Mouse (Mus musculus) liver, embryonic 13.5 days (tissue): ENCODE measurements around the gene Plpp3. TPM values are rescaled to one million over a fixed set of nuclear protein-coding genes. Genes with fewer than 3 reads are reported as not detected.

Experiments used
- ATAC-seq: fragments of 200-750 bp; cut with Nextera tagmentation; 2 replicates; pipeline ENCODE4 v1.8.0; 2017; ENCODE audit warnings: low read depth, mild to moderate bottlenecking, moderate number of reproducible peaks, moderate library complexity
- DNase-seq: peaks from one replicate; pipeline ENCODE4 v3.0.0; 2022
- H3K27ac ChIP-seq: fragments of 300-500 bp; sonication (generic); 2 replicates; pipeline ENCODE4 v1.5.1; 2015; ENCODE audit warnings: moderate library complexity, mild to moderate bottlenecking, inconsistent platforms
- H3K27me3 ChIP-seq: fragments of 300-500 bp; sonication (generic); 2 replicates; pipeline ENCODE4 v1.6.1; 2015; ENCODE audit warnings: mild to moderate bottlenecking, inconsistent platforms
- H3K36me3 ChIP-seq: fragments of 300-500 bp; sonication (generic); 2 replicates; pipeline ENCODE4 v1.6.1; 2015; ENCODE audit warnings: mild to moderate bottlenecking, inconsistent platforms
- H3K4me1 ChIP-seq: fragments of 300-500 bp; sonication (generic); replicated peaks from 2 replicates; pipeline ENCODE4 v1.6.1; 2015; ENCODE audit warnings: inconsistent platforms
- H3K4me2 ChIP-seq: fragments of 300-500 bp; sonication (generic); 2 replicates; pipeline ENCODE4 v1.6.1; 2015; ENCODE audit warnings: inconsistent platforms, mild to moderate bottlenecking, moderate library complexity
- H3K4me3 ChIP-seq: fragments of 300-500 bp; sonication (generic); replicated peaks from 2 replicates; pipeline ENCODE4 v1.5.1; 2015; ENCODE audit warnings: mild to moderate bottlenecking, inconsistent platforms
- H3K9ac ChIP-seq: fragments of 300-500 bp; sonication (generic); 2 replicates; pipeline ENCODE4 v1.6.1; 2015; ENCODE audit warnings: mild to moderate bottlenecking, inconsistent platforms
- H3K9me3 ChIP-seq: fragments of 300-500 bp; sonication (generic); replicated peaks from 2 replicates; pipeline ENCODE4 v1.6.1; 2016; ENCODE audit warnings: inconsistent platforms
- whole genome bisulfite sequencing: fragments of 180-500 bp; shearing (Covaris S2); methylation state at CpG from one replicate; pipeline ENCODE4 v1.1.7; 2015; ENCODE audit not compliant: insufficient replicate concordance; 5-methylcytosine and 5-hydroxymethylcytosine counted together
- polyA plus RNA-seq: library from polyadenylated mRNA; unstranded; fragments of >200 nt; fragmentation: Nextera tagmentation; extraction: Ambion mirVana; gene quantifications from 2 replicates; pipeline ENCODE4 v1.2.1, GENCODE M21; 2015

Plpp3 gene
- polyA plus RNA-seq, 1 experiment from 2014 or later = 11.7 TPM

- Histone ChIP-seq H3K36me3 (no peaks in the 10 kb centered on the region), H3K4me3 (no peak overlapping the region), H3K9ac (no peak overlapping the region), H3K4me1 (no peaks in the 10 kb centered on the region), H3K27me3 (peaks cover 4% of the 10 kb centered on the region; the same call in 1 of the 2 replicates), H3K9me3 (no peaks in the 10 kb centered on the region), H3K27ac (no peak overlapping the region), H3K4me2 (no peak overlapping the region)
- no peak for DNase-seq
- WGBS = 43% methylated on average over 3 of the region's 3 CpGs
- no peak for ATAC-seq
These were observed 93.8 kb downstream of the Plpp3 start for GRCm38 (mm10) chr4:105250946-105251345.

- Histone ChIP-seq H3K27ac (no peak overlapping the region), H3K9me3 (no peaks in the 10 kb centered on the region), H3K4me1 (no peaks in the 10 kb centered on the region), H3K36me3 (no peaks in the 10 kb centered on the region), H3K4me3 (no peak overlapping the region), H3K27me3 (no peaks in the 10 kb centered on the region), H3K4me2 (no peak overlapping the region), H3K9ac (no peak overlapping the region)
- no peak for ATAC-seq
- DNase-seq = no peak
- 57% methylated on average over 3 of the region's 3 CpGs for WGBS
These were observed 94.9 kb downstream of the Plpp3 start for GRCm38 (mm10) chr4:105252044-105252443.

GRCm38 (mm10) chr4:105252571-105253200, 95.5 kb downstream of the Plpp3 start:
- H3K4me3 ChIP-seq = no peak overlapping the region
- H3K9ac ChIP-seq = no peak overlapping the region
- H3K9me3 ChIP-seq = no peaks in the 10 kb centered on the region
- H3K36me3 ChIP-seq = no peaks in the 10 kb centered on the region
- DNase-seq (no peak), ATAC-seq (no peak)
- no peaks in the 10 kb centered on the region for H3K27me3 ChIP-seq
- H3K4me1 ChIP-seq = no peaks in the 10 kb centered on the region
- no peak overlapping the region for H3K27ac ChIP-seq
- H3K4me2 ChIP-seq = no peak overlapping the region
- WGBS = 51% methylated on average over 5 of the region's 5 CpGs

- no peaks in the 10 kb centered on the region for H3K9me3 ChIP-seq
- no peaks in the 10 kb centered on the region for H3K27me3 ChIP-seq
- no peaks in the 10 kb centered on the region for H3K4me1 ChIP-seq
- no peak overlapping the region for H3K9ac ChIP-seq
- no peak overlapping the region for H3K27ac ChIP-seq
- no peak overlapping the region for H3K4me3 ChIP-seq
- no peak for DNase-seq
- ATAC-seq = no peak
- WGBS = 51% methylated on average over 6 of the region's 6 CpGs
- no peak overlapping the region for H3K4me2 ChIP-seq
- H3K36me3 ChIP-seq = no peaks in the 10 kb centered on the region
These were observed 96.5 kb downstream of the Plpp3 start for GRCm38 (mm10) chr4:105253453-105254341.

DNA sequence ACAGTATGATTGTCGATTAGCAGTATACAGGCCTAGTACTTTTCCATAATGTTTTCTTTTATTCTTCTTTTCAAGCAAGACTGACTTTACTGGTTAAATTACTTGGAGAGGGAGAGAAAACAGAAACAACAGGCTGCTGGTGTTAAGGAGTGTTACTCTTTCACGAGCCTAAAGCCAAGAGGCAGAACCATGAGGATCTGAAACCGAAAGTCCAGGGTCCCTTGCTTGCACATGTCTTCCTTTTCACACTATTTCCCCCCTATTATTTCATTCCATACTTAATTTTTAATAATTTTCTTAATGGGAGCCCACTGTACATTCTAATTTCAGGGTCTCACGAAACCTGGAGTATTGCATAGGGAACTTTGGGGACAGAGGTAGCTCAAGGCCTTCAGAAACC, 97.2 kb downstream of the Plpp3 start:
- H3K4me2 ChIP-seq = no peak overlapping the region
- DNase-seq (no peak), ATAC-seq (no peak)
- H3K4me3 ChIP-seq = no peak overlapping the region
- 57% methylated on average over 4 of the region's 4 CpGs for WGBS
- H3K27ac ChIP-seq = no peak overlapping the region
- no peak overlapping the region for H3K9ac ChIP-seq
- H3K4me1 ChIP-seq = no peaks in the 10 kb centered on the region
- H3K36me3 ChIP-seq = no peaks in the 10 kb centered on the region
- H3K27me3 ChIP-seq = no peaks in the 10 kb centered on the region
- H3K9me3 ChIP-seq = no peaks in the 10 kb centered on the region

DNA sequence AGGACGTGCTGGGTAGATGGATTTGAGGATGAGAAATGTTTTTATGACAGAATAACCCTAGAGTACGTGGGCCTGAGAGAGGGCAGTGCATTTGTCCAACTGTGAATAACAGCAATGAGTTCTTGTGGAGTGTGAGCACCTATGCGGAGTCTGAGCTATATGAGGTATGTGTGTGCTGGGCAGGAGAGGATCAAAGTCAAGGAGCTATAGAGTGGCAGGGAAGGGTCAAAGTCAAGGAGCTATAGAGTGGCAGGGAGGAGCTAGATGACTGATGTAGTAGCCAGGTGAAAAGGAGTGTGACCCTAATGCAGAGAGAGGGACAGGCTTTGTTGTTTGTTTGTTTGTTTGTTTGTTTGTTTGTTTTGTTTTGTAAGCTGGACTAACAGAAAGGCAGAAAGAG, 98.0 kb downstream of the Plpp3 start:
- 0 out of 2 replicates have a peak, but pooled peaks cover 3% of the 10 kb centered on the region for H3K4me1 ChIP-seq
- no peaks in the 10 kb centered on the region for H3K9me3 ChIP-seq
- no peak overlapping the region for H3K4me3 ChIP-seq
- no peak overlapping the region for H3K4me2 ChIP-seq
- H3K36me3 ChIP-seq = no peaks in the 10 kb centered on the region
- H3K9ac ChIP-seq = no peak overlapping the region
- H3K27me3 ChIP-seq = no peaks in the 10 kb centered on the region
- DNase-seq (no peak), ATAC-seq (no peak)
- no peak overlapping the region for H3K27ac ChIP-seq
- WGBS = 56% methylated on average over 3 of the region's 3 CpGs

DNA sequence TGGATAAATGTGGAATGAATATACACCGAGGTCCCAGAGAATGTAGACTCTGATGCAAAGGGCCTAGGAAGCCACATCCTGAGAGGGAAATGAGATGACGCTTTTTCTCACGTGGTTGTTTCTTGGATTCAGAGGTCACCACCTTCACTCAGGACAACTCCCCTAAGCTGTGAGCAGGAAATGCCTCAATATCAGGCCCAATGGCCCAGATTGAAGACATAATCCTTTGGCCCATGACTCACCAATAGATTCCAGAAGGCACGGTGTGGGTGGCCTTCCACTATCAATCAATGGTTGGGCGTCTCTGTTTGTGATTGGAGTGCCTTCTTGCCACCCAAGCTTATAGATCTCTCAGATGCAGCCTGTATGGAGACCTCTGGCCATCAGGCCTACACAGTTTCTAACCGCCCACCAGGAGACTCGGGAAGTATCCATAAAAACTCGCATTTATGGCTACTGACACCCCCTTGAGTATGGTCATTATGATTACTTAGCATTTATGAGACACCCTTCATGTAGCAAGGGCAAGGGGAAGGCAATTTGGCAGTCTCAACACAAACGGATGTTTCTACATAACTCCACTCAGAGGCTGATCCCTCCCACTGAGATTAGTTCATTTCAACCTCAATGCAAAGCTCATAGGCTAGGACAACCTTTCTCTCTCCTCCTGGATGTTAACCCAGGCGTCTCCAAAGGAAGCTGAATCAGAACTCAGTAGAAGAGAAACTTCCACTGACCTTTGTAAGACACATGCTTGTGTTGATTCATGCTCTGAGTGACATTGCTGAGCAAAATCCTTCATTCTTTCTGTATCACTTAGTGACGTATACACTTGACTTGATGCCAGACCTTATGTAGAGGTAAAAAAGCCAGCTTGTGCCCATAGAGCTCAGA, 100.8 kb downstream of the Plpp3 start:
- H3K27ac ChIP-seq = no peak overlapping the region
- no peaks in the 10 kb centered on the region for H3K27me3 ChIP-seq
- 51% methylated on average over 11 of the region's 11 CpGs for WGBS
- H3K4me1 ChIP-seq = 0 out of 2 replicates have a peak, but pooled peaks cover 7% of the 10 kb centered on the region
- H3K36me3 ChIP-seq = no peaks in the 10 kb centered on the region
- H3K4me3 ChIP-seq = no peak overlapping the region
- no peak for ATAC-seq
- no peak overlapping the region for H3K4me2 ChIP-seq
- H3K9ac ChIP-seq = no peak overlapping the region
- H3K9me3 ChIP-seq = no peaks in the 10 kb centered on the region
- DNase-seq = no peak

- 39% methylated on average over 2 of the region's 2 CpGs for WGBS
- Histone ChIP-seq H3K27me3 (no peaks in the 10 kb centered on the region), H3K9me3 (no peaks in the 10 kb centered on the region), H3K27ac (no peak overlapping the region), H3K4me2 (no peak overlapping the region), H3K4me3 (no peak overlapping the region), H3K36me3 (no peaks in the 10 kb centered on the region), H3K4me1 (0 out of 2 replicates have a peak, but pooled peaks cover 7% of the 10 kb centered on the region), H3K9ac (no peak overlapping the region)
- ATAC-seq = no peak
- DNase-seq = no peak
These were observed 103.2 kb downstream of the Plpp3 start for GRCm38 (mm10) chr4:105260385-105260784.

- no peak overlapping the region for H3K4me3 ChIP-seq
- H3K27ac ChIP-seq = no peak overlapping the region
- H3K9ac ChIP-seq = no peak overlapping the region
- no peaks in the 10 kb centered on the region for H3K9me3 ChIP-seq
- no peak overlapping the region for H3K4me2 ChIP-seq
- no peaks in the 10 kb centered on the region for H3K36me3 ChIP-seq
- H3K4me1 ChIP-seq = 0 out of 2 replicates have a peak, but pooled peaks cover 7% of the 10 kb centered on the region
- H3K27me3 ChIP-seq = no peaks in the 10 kb centered on the region
- WGBS = 37% methylated on average over 9 of the region's 9 CpGs
- peak; percentile 57 for ATAC-seq
- DNase-seq = no peak
These were observed 104.0 kb downstream of the Plpp3 start for GRCm38 (mm10) chr4:105260893-105261769.

DNA sequence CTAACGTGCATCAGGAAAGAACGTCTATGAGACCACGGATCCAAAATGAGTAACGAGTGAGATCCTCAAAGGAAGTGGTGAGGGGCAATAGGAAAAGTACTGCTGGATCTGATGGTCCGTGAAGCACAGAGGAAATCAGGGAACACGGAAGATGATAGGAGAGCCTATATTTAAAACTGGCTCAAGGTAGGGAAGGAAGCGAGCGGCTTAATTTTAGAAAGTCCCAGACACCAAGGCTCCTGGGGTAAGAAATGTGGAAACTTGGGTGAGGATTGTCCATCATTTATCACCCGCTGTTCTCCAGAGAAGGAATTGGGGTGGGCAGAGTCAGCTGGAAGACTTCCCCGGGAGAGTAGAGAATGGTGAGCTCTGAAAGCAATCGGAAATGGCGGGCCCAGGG, 105.2 kb downstream of the Plpp3 start:
- H3K4me2 ChIP-seq = no peak overlapping the region
- no peak overlapping the region for H3K4me3 ChIP-seq
- no peak overlapping the region for H3K9ac ChIP-seq
- no peak for DNase-seq
- H3K27ac ChIP-seq = no peak overlapping the region
- no peaks in the 10 kb centered on the region for H3K27me3 ChIP-seq
- WGBS = 61% methylated on average over 12 of the region's 12 CpGs
- H3K36me3 ChIP-seq = no peaks in the 10 kb centered on the region
- no peaks in the 10 kb centered on the region for H3K9me3 ChIP-seq
- H3K4me1 ChIP-seq = 0 out of 2 replicates have a peak, but pooled peaks cover 7% of the 10 kb centered on the region
- ATAC-seq = no peak
